ENCODE assay signal across 8 mouse cellular contexts in genomic region chr2:133553911-133554285, GRCm38 (mm10). TPM values are rescaled to one million over a fixed set of nuclear protein-coding genes. Genes with fewer than 3 reads are reported as not detected.
DNase-seq lines count a peak whose midpoint lies in the region; ATAC-seq and TF ChIP-seq lines count a peak whose summit lies in the region.

No protein-coding gene starts in this region.

- no peak for TF ChIP-seq POLR2A in embryonic fibroblast, embryonic 13.5 days (IDR thresholded peaks at IDR 0.05; ENCODE audit: low read depth, low read length)

- ATAC-seq in intestine, embryonic 15.5 days: no peak
- ATAC-seq in neural tube, embryonic 12.5 days (ENCODE audit: low FRiP score, low read depth): no peak

- peaks cover 5% of the 10 kb centered on the region; the same call in 1 of the 2 replicates for H3K27me3 ChIP-seq in intestine, embryonic 15.5 days (replicated peaks)
- peaks cover 59% of the 10 kb centered on the region for H3K27me3 ChIP-seq in neural tube, embryonic 12.5 days (replicated peaks)

- H3K4me2 ChIP-seq in intestine, embryonic 15.5 days (replicated peaks): peak overlapping the region; percentile 97
- H3K4me2 ChIP-seq in neural tube, embryonic 12.5 days (replicated peaks): peak overlapping the region; percentile 75

- no peaks in the 10 kb centered on the region for H3K36me3 ChIP-seq in intestine, embryonic 15.5 days
- H3K36me3 ChIP-seq in neural tube, embryonic 12.5 days: no peaks in the 10 kb centered on the region

- no peak overlapping the region for H3K27ac ChIP-seq in layer of hippocampus, adult 2 months
- no peak overlapping the region for H3K27ac ChIP-seq in embryonic fibroblast, embryonic 13.5 days (ENCODE audit: insufficient read depth, low read length)
- H3K27ac ChIP-seq in intestine, embryonic 15.5 days: peak overlapping the region; percentile 56; the same call in 1 of the 2 replicates
- no peak overlapping the region for H3K27ac ChIP-seq in neural tube, embryonic 12.5 days

- peak overlapping the region; percentile 74 for H3K9ac ChIP-seq in intestine, embryonic 15.5 days
- peak overlapping the region; percentile 40; the same call in 1 of the 2 replicates for H3K9ac ChIP-seq in neural tube, embryonic 12.5 days

- WGBS in intestine, embryonic 15.5 days: 39% methylated on average over 9 of the region's 9 CpGs
- WGBS in neural tube, embryonic 12.5 days: 34% methylated on average over 9 of the region's 9 CpGs

- no peak for TF ChIP-seq CTCF in layer of hippocampus, adult 2 months (conservative IDR thresholded peaks at IDR 0.05)
- no peak for TF ChIP-seq CTCF in embryonic fibroblast, embryonic 13.5 days (IDR thresholded peaks at IDR 0.05; ENCODE audit: borderline replicate concordance, insufficient read depth, low read length)

- H3K4me3 ChIP-seq in layer of hippocampus, adult 2 months: peak overlapping the region; percentile 42
- peak overlapping the region; percentile 16; the same call in 1 of the 2 replicates for H3K4me3 ChIP-seq in embryonic fibroblast, embryonic 13.5 days (ENCODE audit: insufficient read depth, low read length)
- peak overlapping the region; percentile 71 for H3K4me3 ChIP-seq in intestine, embryonic 15.5 days (replicated peaks)
- H3K4me3 ChIP-seq in neural tube, embryonic 12.5 days: peak overlapping the region; percentile 36

- no peaks in the 10 kb centered on the region for H3K4me1 ChIP-seq in embryonic fibroblast, embryonic 13.5 days (ENCODE audit: control insufficient read depth, insufficient read depth, low read length)
- peaks cover 11% of the 10 kb centered on the region; the same call in 1 of the 2 replicates for H3K4me1 ChIP-seq in intestine, embryonic 15.5 days (replicated peaks)
- H3K4me1 ChIP-seq in neural tube, embryonic 12.5 days: peaks cover 26% of the 10 kb centered on the region

- intact Hi-C loops in left cerebral cortex, postnatal 4 days (cut with DNase I): loop anchor here (5.0 kb wide), 4 partner anchors 168 to 988 kb away; no protein-coding TSS in a partner anchor
- intact Hi-C loops in left cerebral cortex, postnatal 25 days (cut with DNase I): loop anchor here (5.0 kb wide), 1 partner anchor 442 kb away; no protein-coding TSS in a partner anchor

- no peak for DNase-seq in layer of hippocampus, adult 2 months (ENCODE audit: low spot score in 2 of 2)
- no peak for DNase-seq in layer of hippocampus, postnatal 10 days (ENCODE audit: low spot score in 2 of 2)
- DNase-seq in urinary bladder, postnatal 10 days (ENCODE audit: low spot score): no peak
- DNase-seq in left cerebral cortex, postnatal 4 days: no peak
- DNase-seq in left cerebral cortex, postnatal 25 days (ENCODE audit: low spot score in 2 of 2): no peak

- no peaks in the 10 kb centered on the region for H3K9me3 ChIP-seq in intestine, embryonic 15.5 days
- H3K9me3 ChIP-seq in neural tube, embryonic 12.5 days: no peaks in the 10 kb centered on the region

RNA-seq across cellular contexts. Expression of gene Bmp2, which starts 1.9 kb away (rescaled TPM):
- 1 to 10 TPM; 1.7 to 2.0 TPM for total RNA-seq in layer of hippocampus, adult 2 months (2021)
- 1 to 10 TPM; 1.8 to 2.0 TPM for total RNA-seq in layer of hippocampus, postnatal 10 days (2021)
- 0.42 and 0.58 TPM in 2 replicates for polyA plus RNA-seq in embryonic fibroblast, embryonic 13.5 days (2011; ENCODE audit: insufficient read length, low read depth, missing spikeins)
- polyA plus RNA-seq in intestine, embryonic 15.5 days (2015; fragmentation: Nextera tagmentation; extraction: Ambion mirVana): 13.8 and 16.5 TPM in 2 replicates
- 3.3 and 3.8 TPM in 2 replicates for polyA plus RNA-seq in neural tube, embryonic 12.5 days (2016; fragmentation: Nextera tagmentation; extraction: Ambion mirVana)
- 1 to 10 TPM; 6.0 to 7.3 TPM for total RNA-seq in left cerebral cortex, postnatal 4 days (2021)
- total RNA-seq in left cerebral cortex, postnatal 25 days (2021): 1 to 10 TPM; 3.6 to 4.5 TPM

Comparison
In these comparisons a context has a peak if more than half of its experiments do, and no peak if none do; other contexts are left out.
1. H3K4me3 ChIP-seq: peak in every context shown above with its lines; median percentile 71 in intestine, embryonic 15.5 days; 42 in layer of hippocampus, adult 2 months; 36 in neural tube, embryonic 12.5 days; 16 in embryonic fibroblast, embryonic 13.5 days.